Mouse (Mus musculus) liver, postnatal 0 days (tissue): ENCODE results near the gene Adra1b. TPM values are rescaled to one million over a fixed set of nuclear protein-coding genes. Genes with fewer than 3 reads are reported as not detected.

Experiments used
- ATAC-seq: fragments of 200-750 bp; cut with Nextera tagmentation; 2 replicates; pipeline ENCODE4 v1.8.0; 2017; ENCODE audit warnings: mild to moderate bottlenecking, moderate library complexity
- DNase-seq: peaks from one replicate; pipeline ENCODE4 v3.0.0-alpha.2; 2016
- H3K27ac ChIP-seq: fragments of 300-500 bp; sonication (generic); 2 replicates; pipeline ENCODE4 v1.5.1; 2014; ENCODE audit warnings: antibody characterized with exemption, moderate library complexity, mild to moderate bottlenecking, low read depth
- H3K27me3 ChIP-seq: fragments of 300-500 bp; sonication (generic); 2 replicates; pipeline ENCODE4 v1.6.1; 2014; ENCODE audit warnings: low read length, control low read depth, mixed read lengths; ENCODE audit not compliant: insufficient read depth
- H3K36me3 ChIP-seq: fragments of 300-500 bp; sonication (generic); replicated peaks from 2 replicates; pipeline ENCODE4 v1.6.1; 2014; ENCODE audit warnings: mild to moderate bottlenecking, control low read depth, low read length, moderate library complexity, mixed read lengths; ENCODE audit not compliant: insufficient read depth
- H3K4me1 ChIP-seq: fragments of 300-500 bp; sonication (generic); 2 replicates; pipeline ENCODE4 v1.6.1; 2014; ENCODE audit warnings: antibody characterized with exemption, mild to moderate bottlenecking, control low read depth; ENCODE audit not compliant: insufficient read depth
- H3K4me2 ChIP-seq: fragments of 300-500 bp; sonication (generic); 2 replicates; pipeline ENCODE4 v1.6.1; 2014; ENCODE audit warnings: low read depth, mild to moderate bottlenecking, low read length, moderate library complexity, mixed read lengths
- H3K4me3 ChIP-seq: fragments of 300-500 bp; sonication (generic); 2 replicates; pipeline ENCODE4 v1.5.1; 2014; ENCODE audit warnings: low read depth, low read length
- H3K9ac ChIP-seq: fragments of 300-500 bp; sonication (generic); replicated peaks from 2 replicates; pipeline ENCODE4 v1.6.1; 2014; ENCODE audit warnings: mild to moderate bottlenecking, moderate library complexity
- H3K9me3 ChIP-seq: fragments of 300-500 bp; sonication (generic); 2 replicates; pipeline ENCODE4 v1.6.1; 2016; ENCODE audit warnings: mild to moderate bottlenecking, control low read depth, low read length, mixed read lengths
- CTCF ChIP-seq: sonication (generic); IDR thresholded peaks from 2 replicates; pipeline ENCODE4 v1.5.1; 2016; ENCODE audit warnings: antibody characterized with exemption, low read depth
- EP300 ChIP-seq: IDR thresholded peaks from 2 replicates; pipeline ENCODE4 v1.6.1; 2016; ENCODE audit warnings: antibody characterized with exemption, low read depth, mild to moderate bottlenecking
- WGBS: fragments of 180-500 bp; shearing (Covaris S2); extraction: QIAGEN DNeasy Blood & Tissue Kit; methylation state at CpG from one replicate; pipeline ENCODE4 v1.1.7; 2014; ENCODE audit not compliant: insufficient replicate concordance; 5-methylcytosine and 5-hydroxymethylcytosine counted together
- polyA plus RNA-seq: library from polyadenylated mRNA; unstranded; fragments of >200 nt; fragmentation: Nextera tagmentation; extraction: Ambion mirVana; gene quantifications from 2 replicates; pipeline ENCODE4 v1.2.1, GENCODE M21; 2015

The Adra1b gene
- polyA plus RNA-seq, 1 experiment from 2014 or later = 6.6 TPM

DNA sequence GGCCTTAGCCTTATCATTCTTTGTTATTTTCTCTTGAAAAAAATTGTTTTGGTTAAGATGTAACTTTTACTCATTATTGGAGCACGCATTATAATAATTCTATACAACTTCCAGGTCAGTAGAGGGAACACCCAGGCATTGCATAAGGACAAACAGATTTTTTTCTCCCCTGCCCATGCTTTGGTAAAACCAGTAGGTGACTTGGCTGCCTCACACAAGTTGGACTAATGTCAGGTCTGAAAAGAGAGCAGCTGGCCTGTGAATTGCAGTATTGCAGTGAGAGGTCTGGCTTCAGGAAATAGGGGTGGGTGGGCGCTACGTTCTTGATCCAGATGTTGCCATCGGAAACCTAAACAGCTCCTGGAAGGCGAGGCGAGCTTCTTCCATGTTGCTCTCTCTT lies 10.6 kb upstream of the Adra1b start:
- TF ChIP-seq EP300 = no peak
- no peak for TF ChIP-seq CTCF
- DNase-seq (no peak), ATAC-seq (peak; percentile 44; the same call in 1 of the 2 replicates)
- H3K36me3 ChIP-seq = no peaks in the 10 kb centered on the region
- H3K27me3 ChIP-seq = no peaks in the 10 kb centered on the region
- no peak overlapping the region for H3K4me2 ChIP-seq
- 82% methylated on average over 6 of the region's 6 CpGs for WGBS
- no peak overlapping the region for H3K4me3 ChIP-seq
- peaks cover 12% of the 10 kb centered on the region; the same call in 1 of the 2 replicates for H3K4me1 ChIP-seq
- no peak overlapping the region for H3K9ac ChIP-seq
- H3K9me3 ChIP-seq = no peaks in the 10 kb centered on the region
- H3K27ac ChIP-seq = peak overlapping the region; percentile 39; the same call in 1 of the 2 replicates

DNA sequence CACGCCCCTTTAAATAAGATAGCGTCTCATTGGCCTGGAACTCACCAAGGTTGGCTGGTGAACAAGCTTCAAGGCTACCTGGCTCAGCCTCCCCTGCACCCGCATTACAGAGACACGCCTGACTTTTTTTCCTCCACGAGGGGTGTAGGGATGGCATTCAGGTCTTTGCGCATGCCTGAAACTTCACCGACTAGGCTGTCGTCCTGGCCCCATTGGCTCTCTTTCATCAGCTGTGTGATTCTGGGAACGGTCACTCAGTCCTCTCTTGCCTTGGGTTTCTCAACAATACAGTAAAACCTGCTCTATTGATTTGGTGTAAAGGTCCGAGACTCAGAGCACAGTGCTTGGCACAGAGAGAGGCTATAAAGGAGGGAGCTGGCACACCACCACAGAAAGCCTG lies 2.3 kb upstream of the Adra1b start:
- H3K4me3 ChIP-seq = no peak overlapping the region
- H3K9me3 ChIP-seq = no peaks in the 10 kb centered on the region
- TF ChIP-seq EP300 = no peak
- TF ChIP-seq CTCF = no peak
- H3K9ac ChIP-seq = no peak overlapping the region
- peaks cover 3% of the 10 kb centered on the region; the same call in 1 of the 2 replicates for H3K4me1 ChIP-seq
- no peak overlapping the region for H3K27ac ChIP-seq
- H3K4me2 ChIP-seq = peak overlapping the region; percentile 23; the same call in 1 of the 2 replicates
- DNase-seq = no peak
- WGBS = 52% methylated on average over 10 of the region's 10 CpGs
- ATAC-seq = peak; percentile 94
- no peaks in the 10 kb centered on the region for H3K27me3 ChIP-seq
- H3K36me3 ChIP-seq = no peaks in the 10 kb centered on the region

- H3K4me2 ChIP-seq = peak overlapping the region; percentile 54
Observed at GRCm38 (mm10) chr11:43899696-43900095, 1.3 kb downstream of the Adra1b start.

DNA sequence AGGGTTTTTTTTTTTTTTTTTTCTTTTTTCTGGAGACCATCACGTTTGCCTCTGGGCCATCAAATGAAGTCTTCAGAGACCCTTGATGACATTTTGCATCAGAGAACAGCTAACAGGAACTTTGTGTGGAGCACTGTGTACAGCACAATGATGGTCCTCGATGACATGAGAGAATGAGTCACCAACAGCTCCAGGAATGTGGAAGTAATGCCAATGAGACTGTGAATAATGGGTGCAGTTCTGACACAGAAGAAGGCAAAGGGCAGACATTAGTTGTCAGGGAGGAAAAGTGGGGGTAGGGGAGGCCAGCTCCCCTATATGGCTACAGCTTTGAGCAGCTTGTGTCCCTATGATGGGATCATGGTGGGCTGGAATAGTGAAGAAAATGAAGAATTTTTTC lies 5.7 kb downstream of the Adra1b start:
- no peak overlapping the region for H3K4me2 ChIP-seq
- H3K4me1 ChIP-seq = no peaks in the 10 kb centered on the region
- no peak overlapping the region for H3K9ac ChIP-seq
- ATAC-seq = no peak
- H3K9me3 ChIP-seq = no peaks in the 10 kb centered on the region
- no peak overlapping the region for H3K27ac ChIP-seq
- no peak for DNase-seq
- H3K4me3 ChIP-seq = no peak overlapping the region
- no peak for TF ChIP-seq EP300
- no peak for TF ChIP-seq CTCF
- 61% methylated on average over 2 of the region's 2 CpGs for WGBS
- H3K36me3 ChIP-seq = no peaks in the 10 kb centered on the region
- H3K27me3 ChIP-seq = no peaks in the 10 kb centered on the region

More at GRCm38 (mm10) chr11:43899696-43900095, 1.3 kb downstream of the Adra1b start:
- Histone ChIP-seq H3K27ac (no peak overlapping the region), H3K9ac (no peak overlapping the region), H3K36me3 (no peaks in the 10 kb centered on the region), H3K4me3 (no peak overlapping the region), H3K27me3 (no peaks in the 10 kb centered on the region), H3K4me1 (peaks cover 3% of the 10 kb centered on the region; the same call in 1 of the 2 replicates), H3K9me3 (no peaks in the 10 kb centered on the region)
- DNase-seq (no peak), ATAC-seq (no peak)
- no peak for TF ChIP-seq CTCF
- no peak for TF ChIP-seq EP300
- WGBS = 81% methylated on average over 2 of the region's 2 CpGs

GRCm38 (mm10) chr11:43892546-43892945 lies 8.5 kb downstream of the Adra1b start:
- WGBS = 64% methylated on average over 4 of the region's 4 CpGs
- Histone ChIP-seq H3K4me1 (no peaks in the 10 kb centered on the region), H3K27ac (no peak overlapping the region), H3K4me3 (no peak overlapping the region), H3K9me3 (no peaks in the 10 kb centered on the region), H3K4me2 (no peak overlapping the region), H3K36me3 (no peaks in the 10 kb centered on the region), H3K9ac (no peak overlapping the region), H3K27me3 (no peaks in the 10 kb centered on the region)
- no peak for ATAC-seq
- no peak for TF ChIP-seq CTCF
- TF ChIP-seq EP300 = no peak
- no peak for DNase-seq

- H3K4me1 ChIP-seq = no peaks in the 10 kb centered on the region
- ATAC-seq (peak; percentile 99), DNase-seq (peak; percentile 81)
- no peaks in the 10 kb centered on the region for H3K27me3 ChIP-seq
- WGBS = 43% methylated on average over 3 of the region's 3 CpGs
- no peak overlapping the region for H3K4me3 ChIP-seq
- H3K36me3 ChIP-seq = no peaks in the 10 kb centered on the region
- H3K9ac ChIP-seq = no peak overlapping the region
- peak overlapping the region; percentile 76 for H3K27ac ChIP-seq
- H3K9me3 ChIP-seq = no peaks in the 10 kb centered on the region
- TF ChIP-seq EP300 (peak; percentile 15; the same call in 1 of the 2 replicates), CTCF (no peak)
- H3K4me2 ChIP-seq = 0 out of 2 replicates have a peak overlapping the region, but pooled peaks have one; percentile 13
Observed at GRCm38 (mm10) chr11:43891457-43891856, 9.6 kb downstream of the Adra1b start.
